Mouse (Mus musculus): ENCODE data around the gene Irak3.

DNA sequence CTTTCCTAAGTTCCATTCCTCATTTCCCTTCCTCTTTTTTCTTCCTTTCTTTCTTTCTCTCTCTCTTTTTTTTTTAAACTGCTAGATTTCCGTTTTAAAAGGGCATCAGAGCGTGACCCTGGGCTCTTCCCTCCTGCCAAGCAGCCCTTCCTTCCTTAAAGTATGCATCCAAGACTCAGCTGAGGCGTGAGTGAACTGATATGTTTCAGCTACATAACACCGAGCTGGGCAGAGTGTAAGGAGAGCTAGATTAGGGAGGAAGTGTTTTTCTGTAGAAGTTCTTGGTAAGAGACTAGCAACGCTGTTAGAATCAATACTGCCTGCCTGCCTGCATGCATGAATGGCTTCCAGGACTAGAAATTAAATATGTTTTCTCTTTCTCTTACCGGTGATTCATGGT is 12.1 kb downstream of the Irak3 start:
- TF ChIP-seq EP300 (IDR thresholded peaks at IDR 0.05; ENCODE audit: low read depth) (no peak), CTCF (IDR thresholded peaks at IDR 0.05; ENCODE audit: low read depth) (no peak)
